Mouse (Mus musculus): ENCODE measurements around the gene Mlh3. TPM values are rescaled to one million over a fixed set of nuclear protein-coding genes. Genes with fewer than 3 reads are reported as not detected.

Gene Mlh3
- polyA plus RNA-seq, 1 experiment from 2014 or later, result 11.7 TPM

DNA sequence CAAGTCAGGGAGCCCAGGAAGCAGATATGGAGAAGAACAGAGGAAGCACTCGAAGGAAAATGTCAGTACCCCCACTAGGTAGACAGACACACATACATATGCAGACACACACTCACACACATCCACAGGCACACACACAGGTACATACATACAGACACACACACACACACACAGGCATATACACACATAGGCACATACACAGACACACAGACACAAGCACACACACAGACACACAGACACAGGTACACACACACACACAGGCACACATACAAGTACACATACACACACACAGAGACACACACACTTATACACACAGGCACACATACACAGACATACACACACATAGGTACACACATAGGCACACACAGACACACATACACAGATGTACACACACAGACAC is 70.4 kb downstream of the Mlh3 start:
- Histone ChIP-seq H3K9ac (replicated peaks; ENCODE audit: low read depth, low read length) (no peak overlapping the region), H3K9me3 (ENCODE audit: control insufficient read depth, low read length) (no peaks in the 10 kb centered on the region), H3K36me3 (ENCODE audit: control insufficient read depth, insufficient read depth) (no peaks in the 10 kb centered on the region), H3K4me1 (replicated peaks; ENCODE audit: control insufficient read depth, insufficient read depth, low read length) (peaks cover 9% of the 10 kb centered on the region), H3K27ac (ENCODE audit: low read length) (no peak overlapping the region), H3K4me3 (replicated peaks; ENCODE audit: low read length) (no peak overlapping the region), H3K27me3 (replicated peaks; ENCODE audit: control insufficient read depth, insufficient read depth, low read length) (no peaks in the 10 kb centered on the region), H3K4me2 (ENCODE audit: low read length) (no peak overlapping the region)
- 64% methylated on average over 1 of the region's 1 CpGs for WGBS
- ATAC-seq, result no peak

DNA sequence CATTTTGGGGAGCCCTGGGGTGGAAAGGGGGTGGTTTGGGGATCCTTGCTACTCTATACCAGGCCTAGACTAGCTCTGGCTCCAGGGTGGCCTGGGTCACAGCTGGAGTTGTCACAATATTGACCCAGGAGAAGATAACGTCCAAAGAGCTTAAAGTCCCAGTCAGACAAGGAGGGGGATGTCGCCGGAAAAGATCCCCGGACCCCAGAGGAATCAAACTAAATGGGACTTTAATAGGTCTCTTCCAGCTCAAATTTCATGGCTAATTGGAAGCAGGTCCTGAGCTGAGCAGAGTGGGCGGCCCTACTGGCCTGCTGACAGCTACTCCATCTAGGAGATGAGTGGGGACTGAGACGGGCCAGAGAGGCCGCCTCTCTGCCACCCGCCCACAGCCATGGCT is 72.5 kb downstream of the Mlh3 start:
- Histone ChIP-seq H3K27me3 (replicated peaks; ENCODE audit: control insufficient read depth, insufficient read depth, low read length) (no peaks in the 10 kb centered on the region), H3K4me2 (ENCODE audit: low read length) (no peak overlapping the region), H3K36me3 (ENCODE audit: control insufficient read depth, insufficient read depth) (no peaks in the 10 kb centered on the region), H3K4me3 (replicated peaks; ENCODE audit: low read length) (no peak overlapping the region), H3K9me3 (ENCODE audit: control insufficient read depth, low read length) (no peaks in the 10 kb centered on the region), H3K27ac (ENCODE audit: low read length) (no peak overlapping the region), H3K9ac (replicated peaks; ENCODE audit: low read depth, low read length) (no peak overlapping the region), H3K4me1 (replicated peaks; ENCODE audit: control insufficient read depth, insufficient read depth, low read length) (peaks cover 20% of the 10 kb centered on the region)
- no peak for ATAC-seq
- WGBS, result 35% methylated on average over 8 of the region's 8 CpGs

DNA sequence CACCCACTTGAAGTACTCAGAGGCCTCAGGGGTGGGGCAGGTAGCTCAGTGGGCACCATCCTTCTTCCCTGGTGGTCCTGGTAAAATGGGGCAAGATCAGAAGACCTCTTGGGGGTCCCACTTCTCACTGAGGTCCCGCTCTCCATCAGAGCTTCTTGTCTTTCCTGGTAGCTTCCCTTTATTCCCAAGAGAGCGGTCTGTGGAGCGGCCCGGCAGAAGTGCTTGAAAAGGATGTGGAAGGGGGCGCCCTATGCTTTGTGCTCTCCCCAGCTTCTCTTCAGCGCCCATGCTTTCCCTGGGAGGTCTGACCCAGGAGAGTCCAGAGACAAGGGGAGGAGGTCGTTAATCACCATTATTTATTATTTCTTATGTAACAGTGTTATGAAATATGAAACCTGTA is 73.0 kb downstream of the Mlh3 start:
- no peak for ATAC-seq
- WGBS, result 80% methylated on average over 7 of the region's 7 CpGs

DNA sequence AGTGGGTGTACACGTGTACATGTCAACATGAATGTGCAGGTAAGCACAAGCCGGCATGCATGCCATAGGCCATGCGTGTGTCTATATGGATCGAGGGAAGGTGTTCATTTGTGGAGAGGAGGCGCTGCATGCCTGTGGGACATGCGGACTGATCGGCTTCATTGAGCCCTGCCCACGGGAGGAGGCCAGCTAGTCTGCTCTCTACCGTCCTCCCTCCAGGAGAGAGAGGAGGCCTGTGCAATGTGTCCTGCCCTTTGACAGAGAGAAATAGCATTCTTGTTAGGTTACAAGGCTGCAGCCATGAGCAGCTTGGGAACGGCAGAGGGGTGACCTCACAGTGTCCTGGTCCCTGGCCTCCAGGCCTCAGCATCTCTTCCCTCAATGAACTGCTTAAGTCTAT is 74.2 kb downstream of the Mlh3 start:
- 94% methylated on average over 10 of the region's 10 CpGs for WGBS
- Histone ChIP-seq H3K4me1 (replicated peaks; ENCODE audit: control insufficient read depth, insufficient read depth, low read length) (peaks cover 25% of the 10 kb centered on the region), H3K4me3 (replicated peaks; ENCODE audit: low read length) (no peak overlapping the region), H3K4me2 (ENCODE audit: low read length) (no peak overlapping the region), H3K36me3 (ENCODE audit: control insufficient read depth, insufficient read depth) (no peaks in the 10 kb centered on the region), H3K9ac (replicated peaks; ENCODE audit: low read depth, low read length) (no peak overlapping the region), H3K27me3 (replicated peaks; ENCODE audit: control insufficient read depth, insufficient read depth, low read length) (no peaks in the 10 kb centered on the region), H3K27ac (ENCODE audit: low read length) (no peak overlapping the region), H3K9me3 (ENCODE audit: control insufficient read depth, low read length) (no peaks in the 10 kb centered on the region)
- ATAC-seq, result no peak

More for the DNA sequence above, 73.0 kb downstream of the Mlh3 start:
- H3K36me3 ChIP-seq (ENCODE audit: control insufficient read depth, insufficient read depth), result no peaks in the 10 kb centered on the region
- no peak overlapping the region for H3K4me3 ChIP-seq (replicated peaks; ENCODE audit: low read length)
- H3K27me3 ChIP-seq (replicated peaks; ENCODE audit: control insufficient read depth, insufficient read depth, low read length), result no peaks in the 10 kb centered on the region
- H3K4me1 ChIP-seq (replicated peaks; ENCODE audit: control insufficient read depth, insufficient read depth, low read length), result peaks cover 26% of the 10 kb centered on the region
- H3K9me3 ChIP-seq (ENCODE audit: control insufficient read depth, low read length), result no peaks in the 10 kb centered on the region
- no peak overlapping the region for H3K27ac ChIP-seq (ENCODE audit: low read length)
- H3K9ac ChIP-seq (replicated peaks; ENCODE audit: low read depth, low read length), result no peak overlapping the region
- H3K4me2 ChIP-seq (ENCODE audit: low read length), result no peak overlapping the region

DNA sequence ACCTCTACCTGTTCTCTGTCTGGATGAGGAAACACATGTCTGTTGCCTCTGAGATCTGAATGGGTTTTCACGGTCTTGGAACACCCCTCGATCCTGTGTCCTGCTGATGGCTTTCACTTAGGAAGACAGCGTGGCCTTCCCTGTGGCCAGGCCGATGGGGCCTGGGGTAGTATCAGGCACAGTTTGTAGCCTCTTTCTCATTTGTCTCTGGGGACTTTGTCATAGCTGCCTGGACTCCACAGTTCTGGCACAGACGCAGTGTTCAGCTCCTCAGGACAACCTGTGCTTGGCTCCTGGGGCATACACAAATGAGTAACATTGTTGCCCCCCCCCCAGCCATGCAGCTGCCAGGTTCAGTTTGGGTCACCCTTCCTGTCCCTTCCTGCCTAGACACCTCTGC is 75.3 kb downstream of the Mlh3 start:
- Histone ChIP-seq H3K9ac (replicated peaks; ENCODE audit: low read depth, low read length) (no peak overlapping the region), H3K4me2 (ENCODE audit: low read length) (no peak overlapping the region)
- 90% methylated on average over 5 of the region's 5 CpGs for WGBS

DNA sequence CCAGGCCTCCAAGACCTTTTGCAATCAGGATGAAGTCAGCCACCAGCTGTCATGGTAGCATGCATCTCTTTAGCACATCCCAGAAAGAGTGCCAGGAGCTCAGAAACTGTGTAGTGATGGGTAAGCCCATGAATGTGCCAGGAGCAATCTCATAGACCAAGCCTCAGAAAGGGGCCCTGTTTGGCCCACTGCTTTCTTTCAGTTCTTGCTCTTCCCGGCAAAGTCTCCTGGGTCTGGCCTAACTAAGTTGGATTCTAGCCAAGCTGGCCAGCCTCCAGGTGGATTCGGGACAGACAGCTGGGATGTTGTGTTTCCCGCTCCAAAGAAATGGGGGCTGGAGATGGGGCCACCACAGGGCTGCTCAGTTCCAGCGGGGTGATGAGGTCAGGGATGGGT is 75.8 kb downstream of the Mlh3 start:
- no peaks in the 10 kb centered on the region for H3K36me3 ChIP-seq (ENCODE audit: control insufficient read depth, insufficient read depth)
- H3K27ac ChIP-seq (ENCODE audit: low read length), result no peak overlapping the region
- no peak overlapping the region for H3K4me2 ChIP-seq (ENCODE audit: low read length)
- no peaks in the 10 kb centered on the region for H3K27me3 ChIP-seq (replicated peaks; ENCODE audit: control insufficient read depth, insufficient read depth, low read length)
- peaks cover 22% of the 10 kb centered on the region for H3K4me1 ChIP-seq (replicated peaks; ENCODE audit: control insufficient read depth, insufficient read depth, low read length)
- no peak overlapping the region for H3K4me3 ChIP-seq (replicated peaks; ENCODE audit: low read length)
- H3K9me3 ChIP-seq (ENCODE audit: control insufficient read depth, low read length), result no peaks in the 10 kb centered on the region
- H3K9ac ChIP-seq (replicated peaks; ENCODE audit: low read depth, low read length), result no peak overlapping the region
- WGBS, result 18% methylated on average over 4 of the region's 4 CpGs
- ATAC-seq, result peak; percentile 61; the same call in 1 of the 2 replicates

More for the DNA sequence above, 75.3 kb downstream of the Mlh3 start:
- no peak for ATAC-seq
- Histone ChIP-seq H3K36me3 (ENCODE audit: control insufficient read depth, insufficient read depth) (no peaks in the 10 kb centered on the region), H3K4me1 (replicated peaks; ENCODE audit: control insufficient read depth, insufficient read depth, low read length) (peaks cover 22% of the 10 kb centered on the region), H3K27me3 (replicated peaks; ENCODE audit: control insufficient read depth, insufficient read depth, low read length) (no peaks in the 10 kb centered on the region), H3K27ac (ENCODE audit: low read length) (no peak overlapping the region), H3K9me3 (ENCODE audit: control insufficient read depth, low read length) (no peaks in the 10 kb centered on the region), H3K4me3 (replicated peaks; ENCODE audit: low read length) (no peak overlapping the region)

DNA sequence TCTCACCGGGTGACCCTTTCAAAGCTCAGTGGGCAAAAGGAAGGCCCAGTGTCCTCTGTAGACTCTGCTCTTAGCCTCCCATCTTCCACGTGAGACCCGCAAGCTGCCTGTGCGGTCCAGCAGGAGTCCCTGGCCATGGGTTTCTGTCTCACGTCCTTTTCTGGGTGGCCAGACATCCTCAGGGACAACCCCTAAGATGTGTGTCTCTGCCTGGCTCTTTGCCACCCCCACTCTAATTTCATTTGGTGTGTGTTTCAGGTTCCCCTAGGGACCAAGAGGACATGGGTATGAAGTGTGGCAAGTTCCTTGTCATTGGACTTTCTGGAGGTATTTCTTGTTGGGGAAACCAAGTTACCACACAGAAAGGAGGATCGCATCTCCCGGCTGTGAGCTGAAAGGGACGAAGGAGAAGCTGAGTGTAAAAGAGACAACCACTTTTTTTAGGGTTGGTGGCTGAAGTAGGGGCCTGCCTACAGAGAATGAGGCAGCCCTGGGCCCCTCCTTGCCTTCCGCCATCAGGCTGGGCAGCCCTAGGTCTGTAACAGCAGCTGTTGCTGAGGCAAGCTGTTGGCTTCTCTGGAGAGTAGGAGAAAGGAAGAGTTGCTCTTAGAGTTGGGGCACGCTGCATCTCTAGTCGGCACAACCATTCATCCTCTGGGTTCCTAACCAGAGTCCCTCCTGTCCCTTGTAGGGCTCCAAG is 76.3 kb downstream of the Mlh3 start:
- Histone ChIP-seq H3K36me3 (ENCODE audit: control insufficient read depth, insufficient read depth) (no peaks in the 10 kb centered on the region), H3K9ac (replicated peaks; ENCODE audit: low read depth, low read length) (no peak overlapping the region), H3K4me2 (ENCODE audit: low read length) (no peak overlapping the region), H3K27me3 (replicated peaks; ENCODE audit: control insufficient read depth, insufficient read depth, low read length) (no peaks in the 10 kb centered on the region), H3K27ac (ENCODE audit: low read length) (no peak overlapping the region), H3K4me3 (replicated peaks; ENCODE audit: low read length) (no peak overlapping the region), H3K4me1 (replicated peaks; ENCODE audit: control insufficient read depth, insufficient read depth, low read length) (peaks cover 22% of the 10 kb centered on the region), H3K9me3 (ENCODE audit: control insufficient read depth, low read length) (no peaks in the 10 kb centered on the region)
- ATAC-seq, result peak; percentile 47; the same call in 1 of the 2 replicates
- WGBS, result 82% methylated on average over 11 of the region's 11 CpGs

DNA sequence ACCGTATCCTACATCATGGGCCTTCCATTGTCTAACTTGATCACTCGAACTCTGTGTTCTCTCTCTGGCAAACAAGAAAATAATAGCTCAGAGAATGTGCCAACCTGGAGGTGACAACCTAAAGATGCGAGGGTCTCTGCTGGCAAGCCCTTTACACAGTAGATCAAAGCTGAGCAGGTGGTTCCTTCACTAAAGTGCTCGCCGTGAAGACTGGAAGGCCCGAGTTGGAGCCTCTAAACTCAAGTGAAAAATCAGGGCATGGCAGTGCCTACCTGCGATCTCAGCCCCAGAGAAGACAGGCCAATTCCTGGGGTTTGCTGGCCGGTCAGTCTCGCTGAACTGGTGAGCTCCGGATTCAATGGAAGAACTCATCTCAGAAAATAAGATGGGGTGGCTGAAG is 77.3 kb downstream of the Mlh3 start:
- Histone ChIP-seq H3K4me2 (ENCODE audit: low read length) (no peak overlapping the region), H3K27ac (ENCODE audit: low read length) (no peak overlapping the region), H3K9ac (replicated peaks; ENCODE audit: low read depth, low read length) (no peak overlapping the region), H3K9me3 (ENCODE audit: control insufficient read depth, low read length) (no peaks in the 10 kb centered on the region), H3K4me3 (replicated peaks; ENCODE audit: low read length) (no peak overlapping the region), H3K4me1 (replicated peaks; ENCODE audit: control insufficient read depth, insufficient read depth, low read length) (peaks cover 22% of the 10 kb centered on the region), H3K27me3 (replicated peaks; ENCODE audit: control insufficient read depth, insufficient read depth, low read length) (no peaks in the 10 kb centered on the region), H3K36me3 (ENCODE audit: control insufficient read depth, insufficient read depth) (no peaks in the 10 kb centered on the region)
- WGBS, result 80% methylated on average over 10 of the region's 10 CpGs
- no peak for ATAC-seq

DNA sequence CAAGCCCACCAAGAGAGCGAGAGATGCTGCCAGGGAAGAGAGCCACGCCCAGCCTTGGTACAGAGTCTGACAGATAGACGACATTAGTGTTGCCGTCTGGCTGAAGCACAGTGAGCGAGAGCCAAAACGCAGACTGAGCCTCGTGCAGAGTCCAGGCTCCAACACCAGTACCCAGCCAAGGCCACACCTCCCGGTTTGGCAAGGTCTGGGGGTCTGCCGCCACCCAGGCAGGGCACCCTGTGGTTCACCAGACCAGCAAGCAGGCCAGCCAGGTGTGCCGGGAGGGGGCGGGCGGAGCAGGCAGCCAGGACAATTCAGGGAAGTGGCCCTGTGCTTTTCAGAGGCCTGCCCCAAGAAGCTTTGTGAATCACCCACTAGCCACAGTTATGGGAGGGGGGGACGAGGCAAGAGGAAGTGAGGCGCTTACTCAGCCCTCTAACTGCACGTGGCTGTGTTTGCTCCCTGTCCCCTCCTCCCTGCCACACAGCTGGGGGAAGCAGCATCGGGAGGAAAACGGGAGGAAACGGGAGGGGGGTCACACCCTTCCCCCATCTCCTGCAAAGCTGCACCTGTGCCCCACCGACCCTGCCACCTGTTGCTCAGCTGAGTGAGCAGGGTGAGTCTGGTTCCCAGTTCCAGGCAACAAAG is 77.8 kb downstream of the Mlh3 start:
- peaks cover 22% of the 10 kb centered on the region for H3K4me1 ChIP-seq (replicated peaks; ENCODE audit: control insufficient read depth, insufficient read depth, low read length)
- H3K9ac ChIP-seq (replicated peaks; ENCODE audit: low read depth, low read length), result no peak overlapping the region
- no peak overlapping the region for H3K4me2 ChIP-seq (ENCODE audit: low read length)
- no peaks in the 10 kb centered on the region for H3K27me3 ChIP-seq (replicated peaks; ENCODE audit: control insufficient read depth, insufficient read depth, low read length)
- H3K9me3 ChIP-seq (ENCODE audit: control insufficient read depth, low read length), result no peaks in the 10 kb centered on the region
- H3K27ac ChIP-seq (ENCODE audit: low read length), result no peak overlapping the region
- ATAC-seq, result 0 out of 2 replicates have a peak, but pooled peaks have one; percentile 43
- H3K4me3 ChIP-seq (replicated peaks; ENCODE audit: low read length), result no peak overlapping the region
- H3K36me3 ChIP-seq (ENCODE audit: control insufficient read depth, insufficient read depth), result no peaks in the 10 kb centered on the region
- 25% methylated on average over 19 of the region's 19 CpGs for WGBS

Data from forebrain, embryonic 16.5 days (tissue).